Mouse (Mus musculus) thymus, postnatal 0 days (tissue): ENCODE results near the gene Pappa. TPM values are rescaled to one million over a fixed set of nuclear protein-coding genes. Genes with fewer than 3 reads are reported as not detected.

Source experiments
- DNase-seq: peaks from one replicate; pipeline ENCODE4 v3.0.0-alpha.2; 2015; ENCODE audit warnings: low spot score
- polyA plus RNA-seq: library from polyadenylated mRNA; unstranded; fragments of >200 nt; fragmentation: Nextera tagmentation; extraction: Ambion mirVana; gene quantifications from 2 replicates; pipeline ENCODE4 v1.2.1, GENCODE M21; 2015

Gene Pappa
- 0.15 and 0.18 TPM in 2 replicates for polyA plus RNA-seq

- no peak for DNase-seq
These were observed at the start of gene Pappa for GRCm38 (mm10) chr4:65123741-65124224. TSS of gene Pappa (plus strand) at chr4:65124174.

DNA sequence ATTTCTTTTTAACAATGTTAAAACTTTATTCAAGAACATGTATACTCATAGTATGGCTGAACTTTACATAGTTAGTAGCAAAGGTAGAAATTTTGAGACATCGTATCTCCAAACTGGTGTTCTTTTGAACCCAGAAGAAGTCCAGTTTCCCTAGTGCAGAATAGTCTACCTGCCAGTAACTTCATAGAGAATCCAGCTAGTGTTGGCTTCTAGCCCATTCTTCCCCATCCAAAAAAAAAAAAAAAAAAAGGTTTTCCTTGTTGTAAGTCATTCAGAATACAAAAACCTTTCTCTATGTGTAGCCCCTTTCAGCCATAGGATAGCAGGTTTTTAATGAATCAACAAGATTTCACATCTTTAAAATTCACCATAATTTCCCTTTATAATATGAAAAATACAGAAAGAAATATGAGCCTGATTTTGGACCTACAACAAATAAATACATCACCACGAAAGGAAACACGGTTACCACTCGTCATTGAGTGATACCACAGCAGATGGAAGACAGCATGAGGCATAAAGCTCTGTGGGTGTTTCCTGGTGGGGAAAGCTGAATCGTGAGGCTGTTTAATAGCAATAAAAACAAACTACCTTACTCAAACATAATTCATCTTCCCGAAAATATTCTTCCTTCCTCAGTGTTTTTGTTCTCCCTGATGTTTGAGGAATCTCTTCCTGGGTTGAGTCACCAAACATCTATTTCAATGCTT is 45.9 kb upstream of the Pappa start:
- no peak for DNase-seq

DNA sequence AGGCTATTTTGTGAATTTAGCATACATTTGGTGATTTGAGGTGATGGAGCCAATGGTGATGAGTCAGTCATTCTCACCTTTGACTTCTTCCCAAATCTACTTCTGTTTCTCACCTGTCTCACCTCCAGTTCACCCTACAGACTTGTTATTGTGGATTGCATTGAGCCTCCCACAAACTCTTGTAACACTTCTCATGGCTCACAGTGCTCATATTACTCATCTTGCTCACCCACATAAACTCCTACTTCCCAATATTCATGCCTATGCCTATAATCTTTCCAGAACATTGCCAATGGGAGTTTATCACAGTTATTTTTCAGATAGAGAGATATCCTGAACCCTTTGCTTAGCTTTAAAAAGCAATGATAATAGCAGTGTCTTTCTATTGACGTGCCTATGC is 37.1 kb upstream of the Pappa start:
- no peak for DNase-seq

- no peak for DNase-seq
These were observed 36.4 kb upstream of the Pappa start for GRCm38 (mm10) chr4:65087592-65087991.

- DNase-seq, result no peak
These were observed 31.8 kb upstream of the Pappa start for GRCm38 (mm10) chr4:65092191-65092590.

- DNase-seq, result no peak
These were observed 3.6 kb upstream of the Pappa start for GRCm38 (mm10) chr4:65120329-65120728.

- DNase-seq, result no peak
These were observed 1.1 kb upstream of the Pappa start for GRCm38 (mm10) chr4:65122841-65123240.

GRCm38 (mm10) chr4:65124369-65125151 is 586 bp downstream of the Pappa start:
- no peak for DNase-seq

DNA sequence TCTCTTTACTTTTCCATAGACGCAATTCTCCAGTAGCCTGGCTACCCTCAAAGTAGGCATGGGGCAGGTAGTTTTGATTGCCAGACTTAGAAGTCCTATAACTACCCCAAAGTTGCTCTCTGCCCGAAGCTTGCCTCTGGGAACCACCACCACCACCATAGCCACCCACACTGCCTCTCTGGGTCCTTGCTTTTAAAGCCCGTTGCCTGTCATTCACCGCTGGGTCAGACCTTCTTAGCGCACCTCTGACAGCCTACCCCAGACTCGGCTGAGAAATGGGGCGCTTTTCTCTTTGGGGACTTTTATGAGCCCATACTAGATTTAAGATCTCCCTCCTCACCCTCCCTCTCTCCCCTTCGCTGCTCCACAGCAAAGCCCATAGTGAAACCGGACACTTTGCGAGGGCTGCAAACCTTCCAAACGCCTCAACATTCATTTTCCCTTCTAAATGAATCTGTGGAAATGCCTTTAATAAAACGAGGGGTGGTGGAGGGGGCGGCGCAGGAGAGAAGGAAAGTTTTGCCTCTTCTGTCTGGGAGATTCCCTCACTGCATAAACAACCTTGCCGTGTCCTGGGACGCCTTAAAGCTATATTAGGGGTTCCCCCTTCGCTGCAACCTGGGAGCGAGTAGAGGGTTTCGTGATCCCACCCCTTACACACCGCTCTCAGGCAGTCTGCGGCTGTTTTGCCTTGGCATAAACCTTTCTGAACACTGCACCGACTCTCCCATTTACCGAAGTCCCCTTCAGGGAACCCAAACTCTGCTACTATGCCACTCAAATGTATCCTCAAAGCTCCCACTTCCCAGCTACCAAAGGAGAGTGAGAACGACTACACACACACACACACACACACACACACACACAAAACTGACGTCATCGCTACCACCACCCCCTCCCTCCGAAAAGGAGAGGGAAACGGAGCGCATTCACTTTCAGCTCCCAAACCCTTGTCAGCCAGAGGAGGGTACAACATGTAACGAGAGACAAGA is 1.7 kb downstream of the Pappa start:
- DNase-seq, result no peak

DNA sequence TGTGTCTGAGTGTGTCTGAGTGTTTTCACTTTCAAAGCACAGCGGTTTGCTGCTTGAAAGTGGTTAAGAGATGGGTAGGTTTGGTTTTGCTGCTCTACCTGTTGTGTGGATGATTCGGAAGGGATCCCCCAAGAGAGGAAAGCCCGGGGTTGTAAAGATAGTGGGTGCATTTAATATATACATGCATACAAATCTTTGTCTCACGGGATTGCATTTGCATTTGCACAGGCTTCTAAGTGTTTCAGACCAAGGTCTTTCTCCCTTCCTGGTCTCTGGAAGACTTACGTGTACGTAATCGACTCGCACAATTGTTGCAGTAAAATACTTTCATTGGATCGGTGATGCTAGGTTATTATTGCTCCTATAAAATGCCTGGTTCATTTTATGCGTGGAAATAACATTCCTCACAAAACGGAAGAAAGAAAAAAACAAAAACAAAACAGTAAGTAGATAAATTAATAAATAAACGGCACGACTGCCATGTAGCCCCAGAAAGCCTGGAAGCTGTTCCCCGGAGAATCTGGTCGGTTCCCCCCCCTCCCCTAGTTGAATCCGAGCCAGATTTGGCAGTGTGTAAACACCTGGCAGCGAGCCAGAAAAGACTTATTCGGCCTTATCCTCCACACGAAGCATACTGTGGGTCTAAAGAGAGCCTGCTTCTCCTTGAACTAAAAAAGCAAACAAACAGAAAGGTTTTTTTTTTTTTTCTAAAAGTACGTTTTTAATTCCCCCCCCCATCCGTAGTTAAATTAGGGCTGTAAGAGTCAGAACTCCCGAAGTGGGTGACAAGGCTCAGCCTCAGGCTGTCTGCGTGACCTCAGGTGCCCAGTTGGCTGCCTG is 2.7 kb downstream of the Pappa start:
- no peak for DNase-seq

DNA sequence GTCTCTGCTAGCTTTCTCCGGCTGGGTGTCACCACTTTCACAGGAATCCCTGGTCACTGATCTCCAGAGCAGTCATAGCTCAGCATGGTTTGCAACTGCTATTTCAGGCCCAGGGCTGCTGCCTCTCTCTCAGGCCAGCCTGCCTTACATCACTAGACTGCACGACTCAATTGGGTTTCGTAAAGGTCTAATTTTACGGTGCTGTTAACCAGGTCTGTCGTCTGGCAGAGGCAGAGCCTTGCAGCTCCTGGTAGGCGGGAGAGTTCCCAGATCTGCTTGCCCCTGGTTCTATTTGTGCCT is 3.3 kb downstream of the Pappa start:
- no peak for DNase-seq

DNA sequence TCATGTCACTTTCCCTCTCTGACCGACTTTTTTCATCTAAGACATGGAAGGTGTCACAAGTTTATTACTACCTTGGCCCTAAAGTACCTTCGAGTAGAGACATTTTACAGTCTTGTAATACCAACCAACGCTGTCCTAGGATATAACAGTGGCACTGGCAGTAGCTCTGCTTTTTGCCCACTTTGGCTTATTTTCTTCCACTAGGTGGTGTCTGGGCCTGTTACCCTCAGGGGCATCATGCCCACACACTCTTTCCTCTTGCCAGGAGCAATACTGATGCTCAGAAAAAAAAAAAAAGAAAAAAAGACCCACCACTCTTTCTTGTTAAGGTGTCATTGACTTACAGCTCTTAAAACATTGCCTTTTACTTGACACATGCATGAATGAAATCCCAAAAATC is 8.7 kb downstream of the Pappa start:
- DNase-seq, result no peak

DNA sequence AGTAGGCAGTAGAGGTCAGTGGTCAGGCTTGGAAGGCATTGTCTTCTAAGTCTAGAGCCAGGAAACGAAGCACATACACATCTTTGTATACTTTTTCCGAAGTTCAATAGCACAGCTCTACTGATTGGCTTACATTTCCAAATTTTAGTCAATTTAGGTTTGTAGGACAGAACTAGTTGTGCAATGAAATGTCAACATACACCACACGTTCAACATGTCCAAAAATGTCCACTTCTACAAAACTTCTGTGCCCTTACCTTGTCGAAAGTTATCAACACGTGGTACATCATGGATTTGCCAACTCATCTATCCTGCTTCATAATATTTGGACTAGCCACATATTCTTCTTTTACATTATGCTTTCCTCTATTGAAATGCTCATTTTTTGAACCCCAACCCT is 10.4 kb downstream of the Pappa start:
- DNase-seq, result no peak

DNA sequence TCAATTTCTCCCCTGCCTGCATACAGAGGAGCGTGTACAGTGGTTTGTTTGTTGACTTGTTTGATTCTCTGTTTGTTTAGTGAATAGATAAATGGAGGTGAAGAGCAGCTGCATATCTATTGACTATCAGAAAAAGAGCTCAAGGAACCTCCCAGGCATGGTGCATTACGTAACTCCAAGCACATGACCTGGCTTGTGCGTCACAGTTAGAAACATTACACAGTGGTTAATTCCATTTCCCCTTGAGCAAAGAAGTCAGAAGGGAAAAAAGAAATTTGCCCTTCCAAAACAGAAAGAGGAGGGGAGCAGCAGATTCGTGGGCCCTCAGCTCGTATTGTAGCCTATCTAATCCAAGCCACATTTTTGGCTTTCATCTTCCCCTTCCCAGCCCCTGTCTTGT is 11.1 kb downstream of the Pappa start:
- DNase-seq, result no peak

- no peak for DNase-seq
These were observed 12.6 kb downstream of the Pappa start for GRCm38 (mm10) chr4:65136541-65136940.

- no peak for DNase-seq
These were observed 23.0 kb downstream of the Pappa start for GRCm38 (mm10) chr4:65146936-65147335.

DNA sequence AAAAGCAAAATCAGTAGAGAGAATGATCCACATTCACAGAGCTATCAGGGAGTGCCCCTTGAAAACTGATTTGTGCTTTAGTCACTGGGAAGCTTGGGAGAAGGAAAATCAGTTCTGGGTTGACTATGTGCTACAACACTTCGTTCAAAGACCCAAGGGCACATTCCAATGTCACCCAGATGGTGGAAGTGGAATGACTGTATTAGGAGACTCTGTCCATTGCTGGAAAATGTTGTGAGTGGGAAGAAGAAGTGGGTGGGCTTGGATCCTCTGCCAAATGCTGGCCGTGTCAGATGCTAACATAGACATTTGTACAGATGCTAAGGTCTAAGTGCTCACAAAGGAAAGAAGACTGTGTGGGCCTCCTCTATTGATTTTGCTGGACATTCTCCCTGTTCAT is 29.6 kb downstream of the Pappa start:
- no peak for DNase-seq

DNA sequence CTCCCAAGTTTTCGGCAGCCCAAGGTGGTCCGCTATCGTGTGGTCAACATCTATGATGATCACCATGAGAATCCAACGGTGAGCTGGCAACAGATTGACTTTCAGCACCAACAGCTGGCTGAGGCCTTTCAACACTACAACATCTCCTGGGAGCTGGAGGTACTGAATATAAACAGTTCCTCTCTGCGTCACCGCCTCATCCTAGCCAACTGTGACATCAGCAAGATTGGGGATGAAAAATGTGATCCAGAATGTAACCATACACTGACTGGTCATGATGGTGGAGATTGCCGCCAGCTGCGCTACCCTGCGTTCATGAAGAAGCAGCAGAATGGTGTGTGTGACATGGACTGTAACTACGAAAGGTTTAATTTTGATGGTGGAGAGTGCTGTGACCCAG is 32.3 kb downstream of the Pappa start:
- no peak for DNase-seq

GRCm38 (mm10) chr4:65158651-65159050 is 34.7 kb downstream of the Pappa start:
- DNase-seq, result no peak

DNA sequence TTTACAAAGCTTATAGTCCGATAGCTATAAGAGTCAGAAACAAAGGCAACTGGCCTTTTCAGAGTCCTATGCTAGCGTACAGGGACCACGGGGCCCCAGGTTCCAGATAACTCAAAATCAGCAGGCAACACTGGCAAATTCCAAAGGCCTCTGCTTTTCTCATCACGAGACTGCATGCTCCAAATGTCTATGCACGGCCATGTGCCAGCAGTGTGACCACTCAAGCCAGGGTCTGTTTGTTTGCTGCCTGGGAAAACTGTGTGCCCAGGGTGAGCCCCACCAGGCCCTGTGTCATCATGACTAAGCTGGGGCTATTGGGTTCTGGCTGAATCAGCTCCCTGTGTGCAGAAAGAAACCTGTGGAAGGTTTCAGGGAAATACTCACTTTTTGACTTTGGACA is 35.5 kb downstream of the Pappa start:
- DNase-seq, result no peak

GRCm38 (mm10) chr4:65163698-65164097 is 39.7 kb downstream of the Pappa start:
- DNase-seq, result no peak
